ENCODE assay signal across 7 mouse cellular contexts in the genomic region with DNA sequence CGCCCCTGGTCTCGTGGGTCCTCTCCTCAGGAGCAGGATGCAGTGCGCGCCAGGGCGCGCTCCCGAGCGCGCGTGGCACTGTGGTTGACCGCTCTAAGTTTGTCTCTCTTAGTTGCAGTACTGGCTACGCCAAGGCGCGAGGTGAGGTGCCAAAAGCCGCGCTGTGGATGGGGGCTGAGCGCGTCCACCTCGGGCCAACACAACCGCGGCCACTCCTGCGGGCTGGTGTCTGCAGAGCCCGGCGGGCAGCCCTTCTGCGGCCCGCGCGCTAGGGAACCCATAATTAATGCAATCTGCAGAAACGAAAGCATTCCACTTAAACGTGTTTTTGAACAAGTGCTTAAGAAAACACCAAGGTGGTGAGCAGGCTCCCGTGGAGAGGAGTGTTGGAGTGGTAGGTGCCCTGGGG. TPM values are rescaled to one million over a fixed set of nuclear protein-coding genes. Genes with fewer than 3 reads are reported as not detected.
DNase-seq lines count a peak whose midpoint lies in the region; ATAC-seq lines count a peak whose summit lies in the region.

No protein-coding gene starts in this region.

- H3K27me3 ChIP-seq in forebrain, embryonic 16.5 days (replicated peaks; ENCODE audit: control insufficient read depth, insufficient read depth, low read length) = peaks cover 40% of the 10 kb centered on the region
- H3K27me3 ChIP-seq in hindbrain, embryonic 16.5 days (replicated peaks; ENCODE audit: control insufficient read depth, insufficient read depth, low read length) = peaks cover 45% of the 10 kb centered on the region

- H3K27ac ChIP-seq in forebrain, embryonic 16.5 days (ENCODE audit: low read length) = no peak overlapping the region
- no peak overlapping the region for H3K27ac ChIP-seq in hindbrain, embryonic 16.5 days (ENCODE audit: low read depth, low read length)

- H3K4me2 ChIP-seq in forebrain, embryonic 16.5 days (ENCODE audit: low read length) = peak overlapping the region; percentile 73
- peak overlapping the region; percentile 94 for H3K4me2 ChIP-seq in hindbrain, embryonic 16.5 days (ENCODE audit: low read length)

- peak overlapping the region; percentile 48 for H3K4me3 ChIP-seq in forebrain, embryonic 16.5 days (replicated peaks; ENCODE audit: low read length)
- peak overlapping the region; percentile 58 for H3K4me3 ChIP-seq in hindbrain, embryonic 16.5 days (ENCODE audit: low read length)

- no peaks in the 10 kb centered on the region for H3K36me3 ChIP-seq in forebrain, embryonic 16.5 days (ENCODE audit: control insufficient read depth, insufficient read depth)
- no peaks in the 10 kb centered on the region for H3K36me3 ChIP-seq in hindbrain, embryonic 16.5 days (ENCODE audit: control insufficient read depth, insufficient read depth, low read length)

- ATAC-seq in forebrain, embryonic 16.5 days = no peak; the same call in 1 of the 2 replicates
- 0 out of 2 replicates have a peak, but pooled peaks have one; percentile 32 for ATAC-seq in hindbrain, embryonic 16.5 days

- WGBS in forebrain, embryonic 16.5 days = under 1% methylated on average over 31 of the region's 31 CpGs
- 0% methylated on average over 31 of the region's 31 CpGs for whole genome bisulfite sequencing in hindbrain, embryonic 16.5 days

- peak; percentile 10 to 20 for DNase-seq in urinary bladder, postnatal 36 days (ENCODE audit: low spot score in 2 of 2)
- DNase-seq in urinary bladder, postnatal 10 days (ENCODE audit: low spot score) = no peak
- DNase-seq in lung, postnatal 4 days = peak; percentile 19 to 42
- DNase-seq in cerebellum, adult 8-10 months = no peak
- no peak for DNase-seq in frontal cortex, postnatal 10 days (ENCODE audit: low spot score in 2 of 2)

- H3K9me3 ChIP-seq in forebrain, embryonic 16.5 days (ENCODE audit: control insufficient read depth, low read length) = no peaks in the 10 kb centered on the region
- H3K9me3 ChIP-seq in hindbrain, embryonic 16.5 days (ENCODE audit: control insufficient read depth, low read length) = no peaks in the 10 kb centered on the region

- peaks cover 18% of the 10 kb centered on the region for H3K4me1 ChIP-seq in forebrain, embryonic 16.5 days (replicated peaks; ENCODE audit: control insufficient read depth, insufficient read depth, low read length)
- peaks cover 13% of the 10 kb centered on the region for H3K4me1 ChIP-seq in hindbrain, embryonic 16.5 days (ENCODE audit: control insufficient read depth, insufficient read depth, low read depth, low read length)

- H3K9ac ChIP-seq in forebrain, embryonic 16.5 days (replicated peaks; ENCODE audit: low read depth, low read length) = no peak overlapping the region
- no peak overlapping the region for H3K9ac ChIP-seq in hindbrain, embryonic 16.5 days (ENCODE audit: low read depth, low read length)

RNA-seq across cellular contexts. Expression of gene Smoc2, which starts 1.1 kb away (rescaled TPM):
- 3.6 and 4.7 TPM in 2 replicates for polyA plus RNA-seq in forebrain, embryonic 16.5 days (2015; fragmentation: Nextera tagmentation; extraction: Ambion mirVana)
- polyA plus RNA-seq in hindbrain, embryonic 16.5 days (2015; fragmentation: Nextera tagmentation; extraction: Ambion mirVana) = 6.8 and 7.8 TPM in 2 replicates

Comparison
In these comparisons a context has a peak if more than half of its experiments do, and no peak if none do; other contexts are left out.
1. DNase-seq: peak in urinary bladder, postnatal 36 days (2 of 2) and lung, postnatal 4 days (2 of 2); none in urinary bladder, postnatal 10 days (single experiment), cerebellum, adult 8-10 months (single experiment) and frontal cortex, postnatal 10 days (0 of 2).